Mouse (Mus musculus) stomach, postnatal 0 days (tissue): ENCODE measurements around the gene 1700022I11Rik. TPM values are rescaled to one million over a fixed set of nuclear protein-coding genes. Genes with fewer than 3 reads are reported as not detected.

ENCODE experiments used
- ATAC-seq: fragments of 200-750 bp; cut with Nextera tagmentation; 2 replicates; pipeline ENCODE4 v1.8.0; 2017; ENCODE audit not compliant: low FRiP score, low TSS enrichment
- DNase-seq: peaks from one replicate; pipeline ENCODE4 v3.0.0-alpha.2; 2016; ENCODE audit warnings: low spot score
- H3K27ac ChIP-seq: fragments of 300-500 bp; sonication (generic); replicated peaks from 2 replicates; pipeline ENCODE4 v1.5.1; 2014; ENCODE audit warnings: mild to moderate bottlenecking, control low read depth
- H3K27me3 ChIP-seq: fragments of 300-500 bp; sonication (generic); 2 replicates; pipeline ENCODE4 v1.6.1; 2014; ENCODE audit warnings: low read length; ENCODE audit not compliant: control insufficient read depth, insufficient read depth
- H3K36me3 ChIP-seq: fragments of 300-500 bp; sonication (generic); 2 replicates; pipeline ENCODE4 v1.6.1; 2014; ENCODE audit warnings: low read length, mixed read lengths; ENCODE audit not compliant: control insufficient read depth, insufficient read depth
- H3K4me1 ChIP-seq: fragments of 300-500 bp; sonication (generic); replicated peaks from 2 replicates; pipeline ENCODE4 v1.6.1; 2014; ENCODE audit warnings: antibody characterized with exemption; ENCODE audit not compliant: control insufficient read depth, insufficient read depth
- H3K4me2 ChIP-seq: fragments of 300-500 bp; sonication (generic); replicated peaks from 2 replicates; pipeline ENCODE4 v1.6.1; 2014; ENCODE audit warnings: low read depth, mild to moderate bottlenecking, control low read depth, moderate library complexity
- H3K4me3 ChIP-seq: fragments of 300-500 bp; sonication (generic); 2 replicates; pipeline ENCODE4 v1.5.1; 2014; ENCODE audit warnings: low read depth, low read length, control low read depth
- H3K9ac ChIP-seq: fragments of 300-500 bp; sonication (generic); 2 replicates; pipeline ENCODE4 v1.6.1; 2014; ENCODE audit warnings: mild to moderate bottlenecking, low read length, control low read depth, mixed read lengths
- H3K9me3 ChIP-seq: fragments of 300-500 bp; sonication (generic); 2 replicates; pipeline ENCODE4 v1.6.1; 2016; ENCODE audit warnings: low read length; ENCODE audit not compliant: control insufficient read depth
- CTCF ChIP-seq: IDR thresholded peaks from 2 replicates; pipeline ENCODE4 v1.5.1; 2016; ENCODE audit warnings: antibody characterized with exemption, low read depth, mild to moderate bottlenecking, moderate library complexity
- EP300 ChIP-seq: optimal IDR thresholded peaks from 2 replicates; pipeline ENCODE3; 2016; ENCODE audit warnings: antibody characterized with exemption
- WGBS: fragments of 180-500 bp; shearing (Covaris S2); extraction: QIAGEN DNeasy Blood & Tissue Kit; methylation state at CpG from one replicate; pipeline ENCODE4 v1.1.7; 2014; 5-methylcytosine and 5-hydroxymethylcytosine counted together
- polyA plus RNA-seq: library from polyadenylated mRNA; unstranded; fragments of >200 nt; fragmentation: Nextera tagmentation; extraction: Ambion mirVana; gene quantifications from 2 replicates; pipeline ENCODE4 v1.2.1, GENCODE M21; 2015

1700022I11Rik gene
- polyA plus RNA-seq, 1 experiment from 2014 or later = 0.46 TPM

DNA sequence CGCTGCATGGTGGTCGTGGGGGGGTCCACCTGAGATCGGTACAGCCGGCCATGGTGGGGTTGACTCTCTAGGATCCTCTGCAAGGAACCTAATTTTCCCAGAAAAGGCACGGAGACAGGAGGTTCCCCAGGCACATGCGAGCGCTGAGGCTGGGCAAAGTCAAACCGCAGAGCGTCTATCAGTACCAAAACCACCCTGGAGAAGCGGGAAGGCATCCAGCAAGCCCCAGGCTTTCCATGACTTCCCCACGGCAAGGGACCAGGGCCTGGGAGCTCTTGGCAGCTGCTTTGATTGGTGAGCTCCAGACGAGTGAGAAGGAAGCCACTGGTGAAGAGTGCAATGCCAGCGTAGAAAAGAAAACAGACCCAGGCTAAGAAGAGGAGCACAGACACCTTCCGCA lies 55.3 kb downstream of the 1700022I11Rik start:
- peak overlapping the region; percentile 61 for H3K9ac ChIP-seq
- no peaks in the 10 kb centered on the region for H3K9me3 ChIP-seq
- 69% methylated on average over 14 of the region's 14 CpGs for WGBS
- H3K4me2 ChIP-seq = peak overlapping the region; percentile 72
- H3K4me1 ChIP-seq = peaks cover 4% of the 10 kb centered on the region; the same call in 1 of the 2 replicates
- peaks cover 17% of the 10 kb centered on the region; the same call in 1 of the 2 replicates for H3K36me3 ChIP-seq
- peak overlapping the region; percentile 59 for H3K4me3 ChIP-seq
- DNase-seq (no peak), ATAC-seq (no peak)
- H3K27me3 ChIP-seq = no peaks in the 10 kb centered on the region
- peak overlapping the region; percentile 93 for H3K27ac ChIP-seq
- TF ChIP-seq CTCF (no peak), EP300 (no peak)

DNA sequence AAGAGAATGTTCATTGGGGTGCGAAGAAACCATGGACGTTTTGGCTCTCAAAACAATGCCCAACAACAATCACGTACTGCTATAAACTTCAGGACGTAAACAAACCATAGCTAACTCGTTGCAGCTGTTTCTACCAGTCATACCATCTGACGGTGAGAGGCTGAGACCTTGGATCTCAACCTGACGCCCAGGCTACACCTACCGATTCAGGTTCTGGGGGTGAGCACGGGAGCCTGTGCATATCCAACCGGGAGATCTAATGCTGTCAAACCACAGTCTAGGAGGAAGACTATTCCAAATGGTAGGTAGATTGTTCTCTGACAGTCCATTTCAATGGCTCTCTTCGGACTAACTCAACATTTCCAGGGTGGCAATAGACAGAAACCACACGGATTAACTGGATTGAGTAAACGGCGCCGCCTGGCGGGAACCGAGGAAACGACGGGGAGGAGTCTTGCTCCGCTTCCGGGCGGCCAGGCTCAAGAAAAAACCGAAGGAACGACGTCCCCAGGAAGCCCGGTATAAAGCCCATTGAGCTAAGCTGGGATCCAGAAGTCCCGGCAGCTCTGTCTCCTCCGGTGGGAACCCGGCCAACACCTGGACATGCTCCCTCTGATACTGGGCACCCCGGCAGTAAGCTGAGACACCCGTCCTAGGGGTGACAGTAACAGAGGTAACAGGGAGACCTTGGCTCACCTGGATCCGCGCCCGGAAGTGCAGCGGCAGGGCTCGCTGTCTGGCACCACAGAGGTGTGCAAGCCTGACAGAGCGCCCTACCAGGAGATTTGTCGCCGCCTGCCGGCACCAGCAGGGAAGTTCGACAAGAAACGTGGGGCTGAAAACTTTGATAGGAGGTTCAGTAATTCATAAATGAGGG lies 55.9 kb downstream of the 1700022I11Rik start, which contains the start of gene Pigo:
Pigo (minus strand) TSS at position 736 of the 877 bp plus-strand sequence.
- Histone ChIP-seq H3K4me3 (peak within 1 kb of the TSS; percentile 59), H3K4me2 (peak within 1 kb of the TSS; percentile 72), H3K9me3 (no peaks in the 10 kb centered on the region), H3K9ac (peak within 1 kb of the TSS; percentile 61), H3K27me3 (no peaks in the 10 kb centered on the region), H3K4me1 (peaks cover 6% of the 10 kb centered on the region; the same call in 1 of the 2 replicates), H3K27ac (peak within 1 kb of the TSS; percentile 93), H3K36me3 (peaks cover 17% of the 10 kb centered on the region; the same call in 1 of the 2 replicates)
- 6% methylated on average over 42 of the region's 42 CpGs for whole genome bisulfite sequencing
- peak; percentile 93 for ATAC-seq
- peak; percentile 97 for DNase-seq
- no peak for TF ChIP-seq EP300
- TF ChIP-seq CTCF = peak; percentile 84

DNA sequence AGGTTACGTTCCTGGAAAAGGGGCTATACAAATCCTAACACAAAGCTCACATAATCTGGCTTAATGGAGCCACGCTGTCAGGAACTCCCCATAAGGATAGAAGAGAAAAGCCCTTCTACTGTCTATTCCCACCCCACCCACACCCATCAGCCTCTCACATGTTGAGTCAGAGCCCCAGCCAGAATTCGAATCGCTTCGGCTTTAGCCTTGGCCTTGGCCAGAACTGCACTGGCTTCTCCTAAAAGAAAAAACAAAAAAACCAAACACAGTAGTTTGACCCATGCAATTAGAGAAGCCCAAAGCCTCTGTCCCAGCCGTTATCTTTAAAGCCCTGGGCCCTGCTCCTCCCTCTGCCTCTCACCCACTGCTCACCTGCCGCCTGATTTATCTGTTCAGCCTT lies 59.7 kb downstream of the 1700022I11Rik start:
- no peak overlapping the region for H3K4me2 ChIP-seq
- DNase-seq (no peak), ATAC-seq (no peak)
- no peaks in the 10 kb centered on the region for H3K27me3 ChIP-seq
- H3K4me1 ChIP-seq = peaks cover 6% of the 10 kb centered on the region; the same call in 1 of the 2 replicates
- H3K4me3 ChIP-seq = no peak overlapping the region
- no peak overlapping the region for H3K27ac ChIP-seq
- TF ChIP-seq EP300 = no peak
- TF ChIP-seq CTCF = no peak
- peaks cover 12% of the 10 kb centered on the region; the same call in 1 of the 2 replicates for H3K36me3 ChIP-seq
- WGBS = 87% methylated on average over 7 of the region's 7 CpGs
- no peak overlapping the region for H3K9ac ChIP-seq
- H3K9me3 ChIP-seq = no peaks in the 10 kb centered on the region

DNA sequence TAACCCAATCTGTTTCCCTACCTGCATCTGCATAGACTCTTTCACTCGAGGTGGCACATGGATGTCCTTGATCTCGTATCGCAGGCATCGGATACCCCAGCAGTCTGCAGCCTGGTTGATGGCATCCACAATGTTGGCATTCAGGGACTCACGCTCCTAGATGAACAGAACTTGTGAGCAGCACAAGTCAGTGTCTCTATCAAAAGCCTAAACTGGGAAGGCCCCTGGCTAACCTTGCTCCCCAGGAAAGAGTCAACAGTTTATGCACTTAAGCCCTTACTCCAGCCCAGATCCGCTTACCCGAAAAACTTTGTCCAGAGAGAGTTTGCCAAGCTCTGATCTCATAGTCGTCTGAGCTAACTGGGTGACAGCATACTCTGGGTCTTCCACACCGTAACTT lies 60.3 kb downstream of the 1700022I11Rik start:
- H3K4me3 ChIP-seq = no peak overlapping the region
- TF ChIP-seq EP300 (no peak), CTCF (no peak)
- no peaks in the 10 kb centered on the region for H3K9me3 ChIP-seq
- H3K4me2 ChIP-seq = no peak overlapping the region
- no peak overlapping the region for H3K27ac ChIP-seq
- H3K36me3 ChIP-seq = peaks cover 12% of the 10 kb centered on the region; the same call in 1 of the 2 replicates
- H3K9ac ChIP-seq = no peak overlapping the region
- H3K27me3 ChIP-seq = no peaks in the 10 kb centered on the region
- H3K4me1 ChIP-seq = peaks cover 4% of the 10 kb centered on the region; the same call in 1 of the 2 replicates
- ATAC-seq (no peak), DNase-seq (no peak)
- 89% methylated on average over 9 of the region's 9 CpGs for WGBS

DNA sequence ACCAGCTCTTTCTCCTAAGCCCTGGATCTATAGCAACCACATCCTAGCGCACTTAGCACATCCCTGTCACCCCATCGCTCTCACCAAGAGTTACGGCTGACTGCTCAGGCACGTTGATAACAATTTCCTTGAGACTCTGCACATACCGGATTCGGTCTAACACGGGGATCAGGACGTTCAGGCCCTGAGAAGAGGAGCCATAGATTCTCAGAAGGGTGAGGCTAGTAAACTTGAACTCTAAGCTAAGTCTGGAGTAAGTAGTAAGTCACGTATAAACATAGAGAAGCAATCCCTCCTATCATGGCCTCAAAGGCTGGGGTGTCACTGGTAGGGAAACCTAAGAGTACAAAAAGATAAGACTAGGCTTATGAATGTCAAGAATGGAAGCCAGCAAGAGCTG lies 60.9 kb downstream of the 1700022I11Rik start:
- peak overlapping the region; percentile 91 for H3K9ac ChIP-seq
- DNase-seq (no peak), ATAC-seq (no peak)
- H3K4me2 ChIP-seq = peak overlapping the region; percentile 79
- no peaks in the 10 kb centered on the region for H3K27me3 ChIP-seq
- peak overlapping the region; percentile 93 for H3K27ac ChIP-seq
- H3K36me3 ChIP-seq = peaks cover 12% of the 10 kb centered on the region; the same call in 1 of the 2 replicates
- TF ChIP-seq EP300 (no peak), CTCF (no peak)
- no peaks in the 10 kb centered on the region for H3K9me3 ChIP-seq
- 0 out of 2 replicates have a peak, but pooled peaks cover 2% of the 10 kb centered on the region for H3K4me1 ChIP-seq
- WGBS = 67% methylated on average over 9 of the region's 9 CpGs
- peak overlapping the region; percentile 78 for H3K4me3 ChIP-seq

DNA sequence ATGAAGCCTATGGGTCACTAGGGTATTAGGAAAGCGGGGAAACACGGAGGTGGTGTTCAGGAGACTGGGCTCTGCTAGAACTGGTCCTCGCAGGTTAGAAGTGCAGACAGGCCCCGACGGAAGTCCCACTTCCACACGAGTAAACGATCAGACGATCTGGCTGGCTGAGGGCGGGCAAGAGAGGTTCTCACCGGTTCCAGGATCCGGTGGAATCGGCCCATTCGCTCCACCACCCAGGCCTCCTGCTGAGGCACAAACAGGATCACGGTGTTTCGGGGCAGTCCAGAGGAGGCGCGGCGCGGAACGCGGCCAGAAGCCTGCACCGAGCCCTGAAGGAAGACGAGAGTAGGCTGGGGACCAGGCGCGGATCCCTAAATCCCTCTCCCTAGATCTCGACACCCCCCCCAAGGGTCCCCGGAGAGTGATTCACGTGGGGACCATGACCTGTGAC lies 61.4 kb downstream of the 1700022I11Rik start:
- Histone ChIP-seq H3K27ac (peak overlapping the region; percentile 93), H3K27me3 (no peaks in the 10 kb centered on the region), H3K9ac (peak overlapping the region; percentile 91), H3K9me3 (no peaks in the 10 kb centered on the region), H3K4me2 (peak overlapping the region; percentile 79), H3K4me1 (0 out of 2 replicates have a peak, but pooled peaks cover 2% of the 10 kb centered on the region), H3K36me3 (peaks cover 14% of the 10 kb centered on the region; the same call in 1 of the 2 replicates), H3K4me3 (peak overlapping the region; percentile 78)
- under 1% methylated on average over 18 of the region's 28 CpGs for WGBS
- ATAC-seq (peak; percentile 62), DNase-seq (peak; percentile 59)
- TF ChIP-seq EP300 (no peak), CTCF (no peak)
